Mouse (Mus musculus) T-helper 1 cell (primary cell): Measurements from ENCODE around the gene Rusc2.

Experiments used
- in situ Hi-C: fragments of 300-600 bp; cut with MboI, MseI; formaldehyde crosslinking; loops from one replicate; pipeline ENCODE4 v1.15.1; 2025; ENCODE audit warnings: high pct_unique_total_duplicates

Rusc2 gene

DNA sequence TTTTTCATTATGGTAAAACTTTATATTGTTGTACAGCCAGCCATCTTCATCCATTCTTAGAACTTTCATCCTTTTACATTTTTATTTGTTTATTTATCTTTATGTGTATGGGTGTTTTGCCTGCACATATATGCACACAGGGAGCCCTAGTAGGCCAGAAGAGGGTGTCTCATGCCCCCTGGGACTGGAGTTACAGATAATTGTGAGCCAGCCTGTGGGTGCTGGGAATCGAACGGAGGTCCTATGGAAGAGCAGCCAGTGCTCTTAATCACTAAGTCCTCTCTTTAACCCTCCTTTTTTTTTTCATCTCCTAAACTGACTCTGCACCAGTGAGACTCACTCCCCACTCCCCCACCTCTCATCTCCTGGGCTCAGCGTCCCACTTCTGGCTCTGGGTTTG, 2.8 kb downstream of the Rusc2 start:
- in situ Hi-C loops = no loop called here

DNA sequence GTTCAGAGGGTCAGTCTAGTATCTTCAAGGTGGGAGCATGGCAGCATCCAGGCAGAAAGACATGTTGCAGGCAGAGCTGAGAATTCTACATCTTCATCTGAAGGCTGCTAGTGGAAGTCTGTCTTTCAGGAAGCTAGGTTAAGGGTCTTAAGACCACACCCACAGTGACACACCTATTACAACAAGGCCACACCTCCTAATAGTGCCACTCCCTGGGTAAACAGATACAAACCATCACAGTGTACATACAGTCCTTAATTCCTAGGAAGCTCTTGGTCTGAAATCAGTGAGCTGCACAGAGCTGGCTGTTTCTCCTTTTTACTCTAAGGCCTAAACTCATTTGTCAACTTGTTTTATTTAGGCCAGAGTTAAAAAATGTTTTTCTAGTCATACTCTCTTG, 5.2 kb downstream of the Rusc2 start:
- in situ Hi-C loops = no loop called here

DNA sequence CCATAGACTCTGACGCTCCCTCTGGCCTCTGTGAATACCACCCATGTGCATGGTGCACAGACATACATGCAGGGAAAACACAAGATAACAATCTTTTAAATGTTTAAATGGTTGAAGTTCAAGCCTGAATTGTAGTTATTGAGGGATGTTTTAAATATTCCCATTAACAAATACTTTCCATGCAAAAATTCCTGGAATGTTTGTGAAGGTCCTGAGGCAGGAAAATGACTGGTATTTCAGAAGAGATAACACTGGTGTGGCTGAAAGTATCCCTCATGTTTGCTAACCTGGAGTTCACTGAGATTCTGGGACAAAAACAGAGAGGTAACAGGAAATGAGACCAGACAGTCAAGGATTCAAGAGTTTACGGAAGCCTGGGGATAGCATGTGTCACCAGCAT, 7.6 kb downstream of the Rusc2 start:
- in situ Hi-C loops = no loop called here

DNA sequence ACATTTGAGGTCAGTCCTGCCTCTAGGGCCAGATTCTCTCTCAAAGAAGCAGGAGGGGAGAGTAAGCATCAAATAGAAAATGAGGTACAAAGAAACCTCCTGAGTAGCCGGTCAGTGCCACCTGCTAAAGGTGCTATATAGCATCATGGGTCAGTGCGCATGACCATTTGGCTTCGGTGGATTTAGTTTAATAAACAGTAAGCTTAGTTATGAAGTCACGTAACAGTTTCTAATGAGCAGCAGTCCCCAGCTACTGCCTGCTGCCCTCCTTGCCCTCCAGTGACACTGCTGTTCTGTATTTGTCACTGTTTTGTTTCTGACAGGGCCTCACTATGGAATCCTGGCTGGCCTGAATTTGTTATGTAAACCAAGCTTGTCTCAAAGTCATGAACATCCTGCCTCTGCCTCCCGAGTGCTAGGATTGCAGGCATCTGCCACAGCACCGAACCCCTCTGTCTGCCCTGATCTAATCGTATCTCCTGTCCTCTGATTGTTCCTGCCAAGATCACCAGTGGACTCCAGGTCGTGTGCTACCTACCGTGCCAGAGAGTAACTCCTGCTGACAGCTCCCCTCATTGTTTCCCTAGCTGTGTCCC, 8.2 kb downstream of the Rusc2 start:
- in situ Hi-C loops = no loop called here

DNA sequence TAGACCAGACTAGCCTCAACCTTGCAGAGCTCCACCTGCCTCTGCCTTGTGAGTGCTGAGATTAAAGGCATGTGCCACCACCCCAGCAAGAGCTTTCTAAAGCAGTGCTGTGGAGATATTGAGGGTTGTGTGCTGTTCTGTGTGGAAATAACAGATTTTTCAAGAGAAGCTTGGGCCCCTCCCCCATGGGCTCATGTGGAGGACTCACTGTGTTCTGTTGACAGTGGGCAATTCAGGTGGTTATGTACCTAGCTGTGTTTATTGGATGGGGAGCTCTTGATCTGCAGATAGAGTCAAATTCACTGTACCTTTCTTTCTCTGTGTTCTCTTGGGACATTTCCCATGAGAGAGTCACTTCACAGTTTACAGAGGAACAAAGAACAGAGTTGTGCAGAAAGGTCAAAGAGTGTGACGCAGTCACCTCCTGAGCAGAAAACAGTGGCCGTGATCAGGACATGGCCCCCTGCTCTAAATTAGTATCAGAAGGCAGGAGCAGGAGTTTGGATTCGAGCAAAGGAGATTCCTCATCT, 9.8 kb downstream of the Rusc2 start:
- in situ Hi-C loops = no loop called here

DNA sequence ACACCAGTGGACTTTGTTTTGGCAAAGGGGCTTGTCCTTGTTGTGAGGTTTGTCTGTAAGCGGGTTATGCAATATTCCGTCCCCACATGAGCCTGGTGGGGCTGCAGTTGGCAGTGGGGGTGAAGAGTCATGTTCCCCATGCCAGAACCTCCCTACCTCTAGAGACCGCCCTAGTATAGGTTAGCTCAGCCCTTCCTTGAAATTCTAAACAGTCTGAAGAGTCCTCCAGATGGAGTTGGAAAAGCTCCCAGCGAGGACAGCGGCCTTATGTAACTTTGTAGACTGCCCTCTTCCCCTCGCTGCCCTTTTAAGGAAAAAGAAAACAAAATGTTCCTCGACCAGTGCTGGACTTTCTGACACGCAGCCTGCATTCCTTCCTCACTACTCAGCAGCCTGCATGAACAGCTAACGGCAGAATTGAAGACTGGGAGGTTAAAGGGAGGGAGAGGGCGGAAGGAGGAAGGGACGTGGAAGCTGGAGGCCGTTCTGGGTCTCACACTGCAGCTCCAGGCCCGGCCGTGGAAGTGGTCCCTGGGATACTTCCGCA, 12.6 kb downstream of the Rusc2 start:
- in situ Hi-C loops = no loop called here

DNA sequence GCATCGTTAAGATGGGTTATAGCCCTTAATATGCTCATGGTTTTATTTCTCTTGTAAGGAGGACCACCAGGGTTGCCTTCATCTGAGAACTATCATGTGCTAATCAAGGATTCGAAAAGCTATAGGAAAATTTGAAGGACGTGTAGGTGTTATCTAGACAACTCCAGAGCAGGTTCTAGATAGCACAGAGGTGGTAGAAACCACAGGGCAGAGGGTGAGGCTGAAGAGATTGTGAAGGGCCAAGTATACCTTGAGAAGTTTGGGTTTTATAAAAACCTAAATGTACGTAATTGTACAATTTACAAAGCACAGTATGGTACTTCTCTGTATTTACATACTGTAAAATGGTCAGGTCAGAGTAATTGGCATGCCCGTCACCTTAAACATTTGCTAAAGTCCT, 13.4 kb downstream of the Rusc2 start:
- in situ Hi-C loops = no loop called here

DNA sequence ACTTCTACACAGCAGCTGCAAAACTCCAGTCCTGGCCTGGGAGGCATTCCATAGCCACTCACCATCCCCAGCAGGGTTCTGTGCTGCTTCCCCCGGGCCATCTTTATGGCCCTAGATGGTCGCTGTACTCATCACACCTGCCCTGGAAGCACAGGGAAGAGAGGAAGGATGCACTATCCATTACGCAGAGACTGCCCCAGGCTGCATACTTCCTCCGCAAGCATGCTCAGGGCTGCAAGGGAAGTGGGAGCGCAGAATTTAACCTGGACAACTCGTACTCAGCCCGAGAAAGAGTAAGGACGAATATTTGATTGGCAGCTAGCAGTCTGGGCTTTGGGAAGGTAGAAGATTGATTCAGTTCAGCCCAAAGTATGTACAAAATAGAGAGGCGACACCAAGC, 14.1 kb downstream of the Rusc2 start:
- in situ Hi-C loops = no loop called here

DNA sequence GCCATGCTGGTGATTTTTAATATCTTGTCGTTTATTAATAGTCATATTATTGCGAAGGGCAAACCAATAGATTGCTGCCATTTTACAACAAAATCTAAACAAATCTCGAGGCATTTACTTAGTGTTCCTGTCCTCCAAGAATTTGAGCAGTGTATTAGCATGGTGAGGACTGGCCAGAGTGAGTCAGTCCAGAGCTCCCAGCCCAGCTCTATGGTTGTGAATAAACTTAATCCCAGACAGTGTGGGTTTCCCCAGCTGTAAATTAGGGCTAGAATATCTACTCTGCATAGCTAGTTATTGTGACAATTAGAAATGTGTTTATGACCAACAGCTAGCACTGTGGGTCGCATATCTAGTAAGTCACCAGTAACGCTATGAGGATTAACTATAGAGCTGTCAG, 14.6 kb downstream of the Rusc2 start:
- in situ Hi-C loops = no loop called here

DNA sequence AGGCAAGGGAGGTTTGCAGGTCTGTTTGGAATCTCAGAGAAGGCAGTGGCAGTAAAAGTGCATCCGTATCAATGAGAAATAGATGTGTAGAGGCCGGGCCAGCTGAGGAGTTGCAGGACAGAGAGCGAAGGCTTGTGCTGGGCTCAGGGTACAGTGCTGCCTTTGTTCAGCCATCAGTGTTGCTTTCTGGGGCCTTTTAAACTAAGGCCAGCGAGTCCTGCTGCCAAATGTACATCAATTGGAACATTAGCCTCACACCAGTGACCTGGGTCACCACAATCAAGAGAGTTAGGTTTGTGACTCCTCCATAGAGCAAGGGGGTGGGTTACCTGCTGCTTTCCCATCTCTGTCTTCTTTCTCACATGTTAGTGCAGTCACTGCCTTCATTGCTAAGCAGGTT, 16.2 kb downstream of the Rusc2 start:
- in situ Hi-C loops = no loop called here

DNA sequence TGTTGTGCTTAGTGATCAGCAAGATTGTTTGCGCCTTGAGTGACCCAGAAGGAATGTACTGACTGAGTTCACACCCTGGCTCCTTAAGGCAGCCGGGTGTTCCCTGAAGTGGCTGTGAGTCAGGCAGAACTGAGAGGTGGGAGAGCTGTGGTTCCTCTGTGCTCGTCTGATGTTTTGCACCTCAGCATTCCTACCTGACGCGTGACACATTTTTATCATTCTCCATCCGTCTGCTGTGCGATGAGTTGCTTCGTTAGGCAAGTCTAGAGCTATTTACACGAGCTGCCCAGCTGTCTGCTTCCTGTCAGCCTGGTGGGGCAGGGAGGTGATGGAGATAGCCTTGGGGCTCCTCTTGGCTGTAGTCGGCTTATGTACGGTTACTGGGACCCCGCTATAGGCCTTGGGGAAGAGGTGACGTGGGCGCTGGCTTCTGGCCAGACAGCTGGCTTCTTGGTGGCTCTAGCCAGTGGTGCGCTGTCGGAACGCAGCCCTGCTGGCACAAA, 17.1 kb downstream of the Rusc2 start:
- in situ Hi-C loops = no loop called here

DNA sequence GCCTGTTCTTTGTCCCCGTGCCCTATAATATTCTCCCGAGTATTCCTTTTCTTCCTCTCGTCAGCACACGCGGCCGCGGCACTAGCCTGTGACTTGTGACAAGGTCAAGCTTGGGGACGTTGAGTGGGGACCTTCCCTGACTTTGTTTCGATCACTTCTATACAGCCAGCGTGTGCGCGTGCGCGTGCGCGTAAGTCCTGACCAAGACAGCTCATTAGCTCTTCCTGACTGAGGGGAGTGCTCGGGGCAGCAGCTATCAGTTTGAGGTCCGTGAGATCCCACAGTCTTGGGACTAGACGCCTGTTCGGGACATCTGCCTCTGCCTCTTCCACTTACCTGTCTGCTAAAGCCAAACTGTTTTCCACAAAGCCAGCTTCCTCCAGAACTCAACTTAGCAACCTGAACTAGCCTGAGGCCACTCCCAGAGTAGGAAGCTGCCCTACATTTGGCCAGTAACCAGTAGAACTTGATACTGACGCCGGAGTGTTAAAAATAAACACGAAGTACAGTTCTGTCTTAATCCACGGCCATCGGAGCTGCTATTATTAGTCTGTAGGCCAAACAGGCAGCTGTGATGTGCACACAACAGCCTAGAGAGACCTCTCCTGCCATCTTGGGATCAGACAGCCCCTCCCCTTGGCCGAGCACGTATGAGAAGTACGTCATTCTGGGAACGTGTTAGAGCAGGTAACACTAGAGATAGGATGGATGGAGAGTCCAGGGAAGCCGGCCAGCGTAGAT, 17.8 kb downstream of the Rusc2 start:
- in situ Hi-C loops = no loop called here

DNA sequence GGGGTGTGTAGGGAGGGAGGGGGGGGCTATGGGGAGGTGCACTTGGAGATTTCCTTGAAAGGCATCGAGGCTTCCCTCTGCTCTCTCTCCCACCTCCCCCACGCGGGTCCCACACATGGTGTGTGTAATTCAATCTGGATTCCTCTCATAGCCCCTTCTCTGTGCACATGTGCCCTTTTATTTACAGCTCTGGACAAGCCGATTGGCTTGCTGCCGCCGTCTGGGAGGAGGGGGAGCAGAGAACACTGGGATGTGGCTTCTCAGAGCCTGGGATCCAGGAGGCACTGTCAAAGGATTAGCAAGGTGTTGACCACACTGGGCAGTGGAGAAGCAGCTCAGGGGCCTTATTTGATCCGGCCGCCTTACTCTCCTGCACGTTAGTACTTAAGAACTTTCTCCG, 19.2 kb downstream of the Rusc2 start:
- in situ Hi-C loops = no loop called here

DNA sequence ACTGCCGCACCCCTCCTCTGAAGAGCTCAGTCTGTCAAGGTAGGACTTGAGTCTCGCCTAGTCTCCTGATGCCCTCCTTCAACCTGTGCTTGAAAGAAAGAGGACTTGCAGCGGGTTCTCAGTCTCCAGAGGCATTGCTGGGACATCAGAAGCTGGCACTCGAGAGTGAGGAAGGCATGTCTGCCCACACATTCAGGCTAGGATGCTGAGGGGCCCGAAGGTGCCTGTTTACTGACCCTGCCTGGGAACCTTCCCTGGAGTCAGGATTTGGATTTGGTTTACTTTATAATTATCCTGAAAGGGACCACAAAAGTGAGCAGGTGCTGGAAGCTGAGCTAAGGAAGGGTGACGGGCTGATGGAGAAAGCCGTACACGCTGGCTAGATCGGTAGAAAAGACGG, 19.7 kb downstream of the Rusc2 start:
- in situ Hi-C loops = no loop called here

DNA sequence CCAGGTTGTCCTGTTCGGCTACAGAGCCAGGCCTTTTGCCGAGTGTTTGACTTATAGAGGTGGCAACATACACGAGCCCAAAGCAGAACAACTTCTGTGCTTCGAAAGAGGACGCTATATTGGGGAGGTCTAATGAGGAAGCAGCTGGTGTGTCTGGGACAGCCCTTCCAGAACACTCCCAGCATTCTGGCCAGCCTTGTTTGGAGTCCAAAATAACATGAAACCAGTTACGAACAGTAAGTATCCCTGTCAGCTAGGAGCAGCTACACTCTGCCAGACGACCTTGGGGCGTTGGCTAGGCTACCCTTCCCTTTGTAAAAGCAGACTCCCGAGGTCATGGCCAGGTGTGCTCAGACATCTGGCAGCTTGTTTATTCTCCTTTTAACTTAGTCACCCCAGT, 20.4 kb downstream of the Rusc2 start:
- in situ Hi-C loops = no loop called here

DNA sequence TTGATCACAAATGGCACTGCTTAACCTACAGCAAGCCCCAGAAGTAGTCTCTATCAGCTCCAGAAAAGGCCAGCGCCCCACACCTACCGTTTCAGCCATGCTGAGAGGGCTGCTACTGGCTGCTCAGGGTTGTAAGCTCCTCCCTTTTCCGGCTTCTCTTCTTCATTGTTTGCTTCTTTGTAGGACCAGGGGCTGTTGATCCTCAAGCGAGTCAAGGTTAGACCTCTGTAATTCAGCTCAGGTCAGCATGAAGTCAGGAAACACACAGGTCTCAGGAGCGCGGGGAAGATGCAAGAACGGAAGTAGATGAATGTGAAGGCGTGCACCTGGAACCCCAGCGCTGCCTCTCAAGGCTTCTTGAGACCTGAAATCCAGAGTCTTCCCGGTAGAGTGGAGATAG, 22.9 kb downstream of the Rusc2 start:
- in situ Hi-C loops = no loop called here

DNA sequence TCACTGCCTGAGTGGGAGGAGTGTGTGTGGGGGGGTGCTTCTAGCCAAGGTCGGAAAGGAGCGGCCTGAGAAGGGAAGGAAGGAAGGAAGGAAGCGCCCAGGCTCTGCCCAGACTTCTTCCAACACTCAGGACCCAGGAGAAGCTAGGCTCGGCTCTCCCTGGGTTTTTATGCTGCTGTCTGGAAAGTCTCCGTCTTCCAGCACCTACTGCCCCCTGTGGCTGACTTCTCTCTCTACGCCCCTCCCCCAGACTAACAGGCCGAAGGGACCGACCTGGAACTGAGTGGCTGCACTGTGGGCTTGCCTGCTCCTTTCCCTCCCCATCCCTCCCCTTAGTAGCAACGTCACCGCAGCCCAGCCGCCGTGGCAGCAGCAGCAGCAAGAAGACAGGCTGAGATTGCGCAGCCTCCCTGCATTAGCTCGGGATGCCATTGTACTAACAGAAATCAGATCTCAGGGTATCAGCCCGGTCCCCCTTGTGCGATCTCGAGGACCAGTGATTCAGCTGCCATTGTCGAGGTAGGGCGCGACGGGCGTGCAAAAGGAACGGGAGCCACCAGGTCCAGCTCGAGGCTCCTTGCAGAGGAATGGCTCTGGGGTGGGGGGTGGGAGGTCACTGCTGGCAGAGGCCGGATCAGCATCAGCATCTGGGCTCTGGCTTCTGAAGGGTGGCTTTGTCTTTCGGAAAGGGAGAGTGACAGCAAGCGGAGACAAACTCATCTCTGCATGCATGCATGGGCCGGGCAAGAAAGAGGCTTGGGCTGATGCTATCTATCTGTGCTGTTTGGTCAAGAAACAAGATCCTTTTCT, 24.6 kb downstream of the Rusc2 start:
- in situ Hi-C loops = no loop called here

DNA sequence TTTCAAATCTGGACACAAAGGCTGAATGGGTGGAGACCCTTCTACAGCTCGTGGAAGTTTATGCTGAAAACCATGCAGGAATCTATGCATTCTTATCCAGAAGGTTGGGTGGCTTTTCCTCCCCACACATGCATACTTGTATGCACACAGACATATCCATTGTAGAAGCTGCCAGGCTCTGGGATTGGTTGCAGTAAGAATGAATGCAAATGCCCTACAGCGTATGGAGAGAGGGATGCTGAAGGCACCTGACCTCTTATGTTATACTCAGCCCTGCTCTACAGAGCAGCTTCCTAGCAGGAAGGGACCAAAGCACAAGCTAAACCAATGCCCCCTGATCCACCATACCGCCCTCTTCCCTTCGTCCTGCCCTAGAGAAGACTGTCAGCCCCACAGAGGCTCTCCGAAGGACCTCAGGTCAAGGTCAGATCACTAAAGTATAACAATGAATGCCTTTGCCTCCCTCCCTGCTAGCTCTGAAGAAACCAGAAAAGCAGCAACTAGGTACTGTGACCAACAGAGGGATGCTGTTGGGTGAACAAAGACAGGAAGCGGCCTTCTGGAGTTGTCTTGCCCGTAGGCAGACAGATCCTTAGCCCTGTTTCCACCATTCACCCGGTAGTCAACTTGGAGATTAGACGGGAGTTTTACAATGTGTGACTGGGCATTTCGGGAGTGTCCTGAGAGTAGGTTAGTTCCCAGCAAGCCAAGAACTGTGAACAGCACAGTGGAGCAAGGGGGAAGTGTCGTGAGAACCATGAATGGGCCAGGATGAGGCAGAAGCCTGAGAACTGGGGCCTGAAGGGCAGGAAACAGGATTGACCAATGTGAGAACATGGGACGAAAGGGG, 25.5 kb downstream of the Rusc2 start:
- in situ Hi-C loops = no loop called here

DNA sequence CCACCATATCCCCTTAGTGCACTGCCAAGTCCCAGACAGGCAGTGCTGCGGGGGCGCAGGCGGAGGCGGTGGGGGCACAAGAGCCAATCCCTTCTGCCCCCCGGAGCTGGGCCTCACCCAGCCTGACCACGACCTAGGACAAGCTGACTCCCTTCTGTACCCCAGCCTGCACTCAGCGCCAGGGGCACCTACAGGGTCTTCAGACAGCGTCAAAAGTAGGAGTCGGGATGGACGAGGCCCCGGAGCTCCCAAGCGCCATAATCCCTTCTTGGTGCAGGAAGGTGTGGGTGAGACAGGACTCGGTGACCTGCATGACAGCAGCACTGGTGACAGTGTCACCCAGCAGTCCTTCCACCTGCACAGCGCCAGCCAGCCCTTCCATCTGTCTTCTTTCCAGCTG, 33.0 kb downstream of the Rusc2 start:
- in situ Hi-C loops = loop anchor here (5.0 kb wide), 1 partner anchor 357 kb away; the partner anchor contains the start of gene Unc13b

DNA sequence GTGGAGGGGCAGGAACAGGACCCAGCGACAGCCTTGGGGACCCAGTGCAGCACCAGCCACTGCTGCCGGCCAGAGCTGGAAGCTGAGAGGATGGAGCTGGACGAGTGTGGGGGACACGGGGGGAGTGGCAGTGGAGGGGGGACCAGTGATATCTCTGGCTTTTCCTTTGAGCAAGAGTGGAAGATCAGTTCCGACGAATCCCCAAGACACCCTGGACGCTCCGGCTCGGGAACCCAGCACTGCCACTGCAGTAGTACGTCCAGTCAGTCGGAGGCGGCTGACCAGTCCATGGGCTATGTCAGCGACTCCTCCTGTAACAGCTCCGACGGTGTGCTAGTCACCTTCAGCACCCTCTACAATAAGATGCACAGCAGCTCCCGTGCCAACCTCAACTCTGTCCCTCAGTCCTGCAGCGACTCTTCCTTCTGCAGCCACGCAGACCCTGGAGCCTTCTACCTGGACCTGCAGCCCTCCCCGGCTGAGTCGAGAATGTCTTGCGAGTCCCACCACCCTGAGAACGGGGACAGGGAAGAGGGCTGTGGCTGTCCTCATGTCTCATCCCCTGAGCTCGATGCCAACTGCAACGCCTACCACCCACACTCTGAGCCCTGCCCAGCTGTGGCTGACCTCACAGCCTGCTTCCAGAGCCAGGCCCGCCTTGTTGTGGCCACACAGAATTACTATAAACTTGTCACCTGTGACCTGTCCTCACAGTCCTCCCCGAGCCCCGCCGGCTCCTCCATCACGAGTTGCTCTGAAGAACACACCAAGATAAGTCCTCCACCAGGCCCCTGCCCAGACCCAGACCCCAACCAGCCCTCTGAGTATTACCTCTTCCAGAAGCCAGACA, 33.7 kb downstream of the Rusc2 start:
- in situ Hi-C loops = loop anchor here (5.0 kb wide), 1 partner anchor 358 kb away; the partner anchor contains the start of gene Unc13b
